Mouse (Mus musculus): ENCODE results near the gene Ssr2. TPM values are rescaled to one million over a fixed set of nuclear protein-coding genes. Genes with fewer than 3 reads are reported as not detected.

Gene Ssr2
- polyA plus RNA-seq, 1 experiment from 2014 or later = 181 TPM

MicroRNAs encoded within 50 kb of the gene (microRNA counts, 519-probe panel; counts per million panel counts)
- microRNA mmu-miR-1905 = not detected

Small RNAs within 50 kb of the gene (microRNA-seq; reads per million reads assigned to microRNA genes)
- not detected for gene Mir1905

Other genes starting within 250 kb of the Ssr2 start
- 1.4 and 1.9 TPM in 2 replicates for gene Tmem79, start 239.7 kb upstream of the Ssr2 start, polyA plus RNA-seq (2016; fragmentation: Nextera tagmentation; extraction: Ambion mirVana)
- 53.9 and 57.5 TPM in 2 replicates for gene Smg5, start 239.6 kb upstream of the Ssr2 start, polyA plus RNA-seq (2016; fragmentation: Nextera tagmentation; extraction: Ambion mirVana)
- 3.6 and 4.3 TPM in 2 replicates for gene Paqr6, start 211.3 kb upstream of the Ssr2 start, polyA plus RNA-seq (2016; fragmentation: Nextera tagmentation; extraction: Ambion mirVana)
- 0.10 TPM in 1 of 2 replicates, not detected in the other for gene Bglap3, start 203.1 kb upstream of the Ssr2 start, polyA plus RNA-seq (2016; fragmentation: Nextera tagmentation; extraction: Ambion mirVana)
- not detected in 2 replicates for gene Bglap2, start 197.2 kb upstream of the Ssr2 start, polyA plus RNA-seq (2016; fragmentation: Nextera tagmentation; extraction: Ambion mirVana)
- gene Bglap, start 191.4 kb upstream of the Ssr2 start, polyA plus RNA-seq (2016; fragmentation: Nextera tagmentation; extraction: Ambion mirVana) = not detected in 2 replicates
- gene Pmf1, start 165.5 kb upstream of the Ssr2 start, polyA plus RNA-seq (2016; fragmentation: Nextera tagmentation; extraction: Ambion mirVana) = 100 and 104 TPM in 2 replicates
- 14.1 and 14.3 TPM in 2 replicates for gene Slc25a44, start 150.7 kb upstream of the Ssr2 start, polyA plus RNA-seq (2016; fragmentation: Nextera tagmentation; extraction: Ambion mirVana)
- 0.92 and 1.3 TPM in 2 replicates for gene Sema4a, start 114.7 kb upstream of the Ssr2 start, polyA plus RNA-seq (2016; fragmentation: Nextera tagmentation; extraction: Ambion mirVana)
- gene Lmna, start 65.9 kb upstream of the Ssr2 start, polyA plus RNA-seq (2016; fragmentation: Nextera tagmentation; extraction: Ambion mirVana) = 108 and 113 TPM in 2 replicates
- 11.8 and 13.9 TPM in 2 replicates for gene Mex3a, start 43.5 kb upstream of the Ssr2 start, polyA plus RNA-seq (2016; fragmentation: Nextera tagmentation; extraction: Ambion mirVana)
- gene Rab25, start 27.6 kb upstream of the Ssr2 start, polyA plus RNA-seq (2016; fragmentation: Nextera tagmentation; extraction: Ambion mirVana) = 0.55 TPM in 1 of 2 replicates, not detected in the other
- 108 and 114 TPM in 2 replicates for gene Lamtor2, start 22.8 kb upstream of the Ssr2 start, polyA plus RNA-seq (2016; fragmentation: Nextera tagmentation; extraction: Ambion mirVana)
- 46.5 and 47.9 TPM in 2 replicates for gene Ubqln4, start 22.1 kb upstream of the Ssr2 start, polyA plus RNA-seq (2016; fragmentation: Nextera tagmentation; extraction: Ambion mirVana)
- gene Arhgef2, start 30.1 kb downstream of the Ssr2 start, polyA plus RNA-seq (2016; fragmentation: Nextera tagmentation; extraction: Ambion mirVana) = 84.5 and 91.8 TPM in 2 replicates
- not detected in 2 replicates for gene Rxfp4, start 77.3 kb downstream of the Ssr2 start, polyA plus RNA-seq (2016; fragmentation: Nextera tagmentation; extraction: Ambion mirVana)
- 75.3 and 75.6 TPM in 2 replicates for gene Khdc4, start 109.9 kb downstream of the Ssr2 start, polyA plus RNA-seq (2016; fragmentation: Nextera tagmentation; extraction: Ambion mirVana)
- gene Rit1, start 141.0 kb downstream of the Ssr2 start, polyA plus RNA-seq (2016; fragmentation: Nextera tagmentation; extraction: Ambion mirVana) = 45.9 and 46.5 TPM in 2 replicates
- 18.4 and 20.0 TPM in 2 replicates for gene Syt11, start 199.3 kb downstream of the Ssr2 start, polyA plus RNA-seq (2016; fragmentation: Nextera tagmentation; extraction: Ambion mirVana)